Mouse (Mus musculus) forebrain, embryonic 14.5 days (tissue): ENCODE measurements at regions not wholly inside any gene's neighbourhood (a gene's known extent, or its start where the extent isn't known, plus 50 kb on each side); places are given as distances from the start of the nearest gene placed in this dataset.

ENCODE experiments used
- ATAC-seq: fragments of 200-750 bp; cut with Nextera tagmentation; 2 replicates; pipeline ENCODE4 v1.8.0; 2017; ENCODE audit warnings: mild to moderate bottlenecking, moderate library complexity
- DNase-seq: peaks from one replicate; pipeline ENCODE4 v3.0.0-alpha.2; 2015; ENCODE audit warnings: low spot score
- H3K27ac ChIP-seq: fragments of 300-500 bp; sonication (generic); 2 replicates; pipeline ENCODE4 v1.5.1; 2014; ENCODE audit warnings: low read depth, mild to moderate bottlenecking, control low read depth, low read length, moderate library complexity
- H3K27me3 ChIP-seq: fragments of 300-500 bp; sonication (generic); replicated peaks from 2 replicates; pipeline ENCODE4 v1.6.1; 2014; ENCODE audit warnings: low read length, control low read depth, mixed read lengths; ENCODE audit not compliant: control insufficient read depth, insufficient read depth
- H3K36me3 ChIP-seq: fragments of 300-500 bp; sonication (generic); 2 replicates; pipeline ENCODE4 v1.6.1; 2014; ENCODE audit warnings: low read length, control low read depth; ENCODE audit not compliant: control insufficient read depth, insufficient read depth
- H3K4me1 ChIP-seq: fragments of 300-500 bp; sonication (generic); 2 replicates; pipeline ENCODE4 v1.6.1; 2014; ENCODE audit warnings: antibody characterized with exemption, low read length, control low read depth; ENCODE audit not compliant: control insufficient read depth, insufficient read depth
- H3K4me2 ChIP-seq: fragments of 300-500 bp; sonication (generic); 2 replicates; pipeline ENCODE4 v1.6.1; 2014; ENCODE audit warnings: mild to moderate bottlenecking, control low read depth, low read length
- H3K4me3 ChIP-seq: fragments of 300-500 bp; sonication (generic); 2 replicates; pipeline ENCODE4 v1.5.1; 2014; ENCODE audit warnings: low read depth, low read length, control low read depth
- H3K9ac ChIP-seq: fragments of 300-500 bp; sonication (generic); 2 replicates; pipeline ENCODE4 v1.6.1; 2014; ENCODE audit warnings: mild to moderate bottlenecking, low read length, control low read depth, moderate library complexity
- H3K9me3 ChIP-seq: fragments of 300-500 bp; sonication (generic); replicated peaks from 2 replicates; pipeline ENCODE4 v1.6.1; 2016; ENCODE audit warnings: low read length, control low read depth, mixed read lengths; ENCODE audit not compliant: control insufficient read depth
- WGBS: fragments of 180-500 bp; shearing (Covaris S2); extraction: QIAGEN DNeasy Blood & Tissue Kit; methylation state at CpG from one replicate; pipeline ENCODE4 v1.1.7; 2014; 5-methylcytosine and 5-hydroxymethylcytosine counted together

- Histone ChIP-seq H3K9ac (no peak overlapping the region), H3K4me1 (no peaks in the 10 kb centered on the region), H3K27me3 (no peaks in the 10 kb centered on the region), H3K4me2 (no peak overlapping the region), H3K4me3 (no peak overlapping the region), H3K27ac (no peak overlapping the region), H3K36me3 (no peaks in the 10 kb centered on the region), H3K9me3 (no peaks in the 10 kb centered on the region)
- ATAC-seq: no peak
- no peak for DNase-seq
Observed at GRCm38 (mm10) chr1:47486087-47486486, 593.4 kb upstream of the Slc39a10 start.

GRCm38 (mm10) chr1:47479059-47479458, 586.4 kb upstream of the Slc39a10 start:
- Histone ChIP-seq H3K9me3 (no peaks in the 10 kb centered on the region), H3K4me2 (no peak overlapping the region), H3K36me3 (no peaks in the 10 kb centered on the region), H3K27ac (no peak overlapping the region), H3K9ac (no peak overlapping the region), H3K4me3 (no peak overlapping the region), H3K4me1 (no peaks in the 10 kb centered on the region), H3K27me3 (no peaks in the 10 kb centered on the region)
- no peak for DNase-seq
- 87% methylated on average over 1 of the region's 1 CpGs for WGBS
- no peak for ATAC-seq

- 76% methylated on average over 9 of the region's 9 CpGs for WGBS
- no peak overlapping the region for H3K4me3 ChIP-seq
- H3K4me1 ChIP-seq: no peaks in the 10 kb centered on the region
- no peaks in the 10 kb centered on the region for H3K36me3 ChIP-seq
- H3K27ac ChIP-seq: no peak overlapping the region
- ATAC-seq: peak; percentile 40; the same call in 1 of the 2 replicates
- H3K27me3 ChIP-seq: no peaks in the 10 kb centered on the region
- H3K4me2 ChIP-seq: no peak overlapping the region
- no peaks in the 10 kb centered on the region for H3K9me3 ChIP-seq
- no peak overlapping the region for H3K9ac ChIP-seq
- DNase-seq: peak; percentile 41
Observed at GRCm38 (mm10) chr1:47466573-47467253, 574.1 kb upstream of the Slc39a10 start.

- no peaks in the 10 kb centered on the region for H3K27me3 ChIP-seq
- H3K9me3 ChIP-seq: no peaks in the 10 kb centered on the region
- 46% methylated on average over 6 of the region's 6 CpGs for WGBS
- ATAC-seq: peak; percentile 60
- H3K36me3 ChIP-seq: no peaks in the 10 kb centered on the region
- H3K27ac ChIP-seq: 0 out of 2 replicates have a peak overlapping the region, but pooled peaks have one; percentile 18
- no peak overlapping the region for H3K4me2 ChIP-seq
- peak; percentile 42 for DNase-seq
- H3K4me1 ChIP-seq: 0 out of 2 replicates have a peak, but pooled peaks cover 7% of the 10 kb centered on the region
- no peak overlapping the region for H3K9ac ChIP-seq
- H3K4me3 ChIP-seq: no peak overlapping the region
Observed at GRCm38 (mm10) chr1:47448737-47449489, 556.3 kb upstream of the Slc39a10 start.

- no peaks in the 10 kb centered on the region for H3K36me3 ChIP-seq
- no peak overlapping the region for H3K4me3 ChIP-seq
- 60% methylated on average over 3 of the region's 3 CpGs for WGBS
- H3K4me2 ChIP-seq: no peak overlapping the region
- H3K4me1 ChIP-seq: 0 out of 2 replicates have a peak, but pooled peaks cover 7% of the 10 kb centered on the region
- peak; percentile 32 for DNase-seq
- no peak overlapping the region for H3K9ac ChIP-seq
- ATAC-seq: no peak
- no peaks in the 10 kb centered on the region for H3K27me3 ChIP-seq
- no peak overlapping the region for H3K27ac ChIP-seq
- no peaks in the 10 kb centered on the region for H3K9me3 ChIP-seq
Observed at GRCm38 (mm10) chr1:47448070-47448469, 555.4 kb upstream of the Slc39a10 start.

GRCm38 (mm10) chr1:47446021-47446420, 553.4 kb upstream of the Slc39a10 start:
- ATAC-seq (0 out of 2 replicates have a peak, but pooled peaks have one; percentile 22), DNase-seq (no peak)
- Histone ChIP-seq H3K4me2 (no peak overlapping the region), H3K9ac (no peak overlapping the region), H3K4me3 (no peak overlapping the region), H3K9me3 (no peaks in the 10 kb centered on the region), H3K27ac (no peak overlapping the region), H3K4me1 (0 out of 2 replicates have a peak, but pooled peaks cover 7% of the 10 kb centered on the region), H3K27me3 (no peaks in the 10 kb centered on the region), H3K36me3 (no peaks in the 10 kb centered on the region)
- 45% methylated on average over 6 of the region's 6 CpGs for WGBS

- ATAC-seq: no peak
- no peaks in the 10 kb centered on the region for H3K36me3 ChIP-seq
- no peak for DNase-seq
- no peak overlapping the region for H3K4me3 ChIP-seq
- no peak overlapping the region for H3K9ac ChIP-seq
- H3K27ac ChIP-seq: no peak overlapping the region
- no peaks in the 10 kb centered on the region for H3K27me3 ChIP-seq
- H3K4me1 ChIP-seq: no peaks in the 10 kb centered on the region
- no peaks in the 10 kb centered on the region for H3K9me3 ChIP-seq
- WGBS: 78% methylated on average over 1 of the region's 1 CpGs
- no peak overlapping the region for H3K4me2 ChIP-seq
Observed at GRCm38 (mm10) chr1:47432829-47433228, 540.2 kb upstream of the Slc39a10 start.

- Histone ChIP-seq H3K36me3 (no peaks in the 10 kb centered on the region), H3K4me3 (no peak overlapping the region), H3K27me3 (no peaks in the 10 kb centered on the region), H3K4me2 (no peak overlapping the region), H3K4me1 (no peaks in the 10 kb centered on the region), H3K27ac (no peak overlapping the region), H3K9ac (no peak overlapping the region), H3K9me3 (no peaks in the 10 kb centered on the region)
- ATAC-seq (no peak), DNase-seq (peak; percentile 31)
- 7% methylated on average over 1 of the region's 1 CpGs for WGBS
Observed at GRCm38 (mm10) chr1:47405164-47405563, 512.5 kb upstream of the Slc39a10 start.

GRCm38 (mm10) chr1:47386579-47386978, 493.9 kb upstream of the Slc39a10 start:
- Histone ChIP-seq H3K27ac (no peak overlapping the region), H3K4me3 (no peak overlapping the region), H3K9me3 (no peaks in the 10 kb centered on the region), H3K4me2 (no peak overlapping the region), H3K27me3 (no peaks in the 10 kb centered on the region), H3K36me3 (no peaks in the 10 kb centered on the region), H3K9ac (no peak overlapping the region), H3K4me1 (no peaks in the 10 kb centered on the region)
- ATAC-seq (no peak), DNase-seq (no peak)
